Mouse (Mus musculus): ENCODE results near the gene Mfng. TPM values are rescaled to one million over a fixed set of nuclear protein-coding genes. Genes with fewer than 3 reads are reported as not detected.

Gene Mfng
- 34.1 and 34.9 TPM in 2 replicates for polyA plus RNA-seq (2014; fragmentation: Nextera tagmentation; extraction: Ambion mirVana)

GRCm38 (mm10) chr15:78773290-78773729 is at the start of gene Mfng:
Gene Mfng, minus strand, starts transcription at chr15:78773475.
- DNase-seq (ENCODE audit: low spot score), result peak; percentile 93
- Histone ChIP-seq H3K36me3 (ENCODE audit: control insufficient read depth, insufficient read depth, low read length) (no peaks in the 10 kb centered on the region), H3K4me2 (ENCODE audit: low read depth) (peak within 1 kb of the TSS; percentile 33), H3K27ac (ENCODE audit: low read depth, low read length) (peak within 1 kb of the TSS; percentile 65), H3K9me3 (ENCODE audit: control insufficient read depth, low read length) (no peaks in the 10 kb centered on the region), H3K4me1 (ENCODE audit: control insufficient read depth, insufficient read depth, low read length) (peaks cover 29% of the 10 kb centered on the region), H3K9ac (ENCODE audit: low read length) (peak within 1 kb of the TSS; percentile 56), H3K27me3 (ENCODE audit: control insufficient read depth, insufficient read depth, low read length) (no peaks in the 10 kb centered on the region), H3K4me3 (ENCODE audit: low read depth, low read length) (peak within 1 kb of the TSS; percentile 25)
- peak; percentile 69 for ATAC-seq (ENCODE audit: insufficient read depth, low FRiP score, low TSS enrichment)
- 2% methylated on average over 11 of the region's 11 CpGs for WGBS

GRCm38 (mm10) chr15:78816074-78816391 is 42.8 kb upstream of the Mfng start:
- no peaks in the 10 kb centered on the region for H3K36me3 ChIP-seq (ENCODE audit: control insufficient read depth, insufficient read depth, low read length)
- H3K27ac ChIP-seq (ENCODE audit: low read depth, low read length), result no peak overlapping the region
- no peak for ATAC-seq (ENCODE audit: insufficient read depth, low FRiP score, low TSS enrichment)
- H3K9ac ChIP-seq (ENCODE audit: low read length), result no peak overlapping the region
- no peaks in the 10 kb centered on the region for H3K27me3 ChIP-seq (ENCODE audit: control insufficient read depth, insufficient read depth, low read length)
- H3K4me2 ChIP-seq (ENCODE audit: low read depth), result no peak overlapping the region
- no peak for DNase-seq (ENCODE audit: low spot score)
- no peaks in the 10 kb centered on the region for H3K9me3 ChIP-seq (ENCODE audit: control insufficient read depth, low read length)
- H3K4me1 ChIP-seq (ENCODE audit: control insufficient read depth, insufficient read depth, low read length), result no peaks in the 10 kb centered on the region
- no peak overlapping the region for H3K4me3 ChIP-seq (ENCODE audit: low read depth, low read length)
- 52% methylated on average over 6 of the region's 6 CpGs for WGBS

- H3K4me1 ChIP-seq (ENCODE audit: control insufficient read depth, insufficient read depth, low read length), result no peaks in the 10 kb centered on the region
- ATAC-seq (ENCODE audit: insufficient read depth, low FRiP score, low TSS enrichment), result no peak
Observed at GRCm38 (mm10) chr15:78815314-78816073, 42.2 kb upstream of the Mfng start.

GRCm38 (mm10) chr15:78813603-78814002 is 40.3 kb upstream of the Mfng start:
- no peak for ATAC-seq (ENCODE audit: insufficient read depth, low FRiP score, low TSS enrichment)
- 86% methylated on average over 4 of the region's 4 CpGs for WGBS
- no peak for DNase-seq (ENCODE audit: low spot score)
- Histone ChIP-seq H3K4me2 (ENCODE audit: low read depth) (no peak overlapping the region), H3K27me3 (ENCODE audit: control insufficient read depth, insufficient read depth, low read length) (no peaks in the 10 kb centered on the region), H3K9me3 (ENCODE audit: control insufficient read depth, low read length) (no peaks in the 10 kb centered on the region), H3K4me1 (ENCODE audit: control insufficient read depth, insufficient read depth, low read length) (no peaks in the 10 kb centered on the region), H3K9ac (ENCODE audit: low read length) (no peak overlapping the region), H3K36me3 (ENCODE audit: control insufficient read depth, insufficient read depth, low read length) (no peaks in the 10 kb centered on the region), H3K4me3 (ENCODE audit: low read depth, low read length) (no peak overlapping the region), H3K27ac (ENCODE audit: low read depth, low read length) (no peak overlapping the region)

More at GRCm38 (mm10) chr15:78815314-78816073, 42.2 kb upstream of the Mfng start:
- H3K36me3 ChIP-seq (ENCODE audit: control insufficient read depth, insufficient read depth, low read length), result no peaks in the 10 kb centered on the region
- 56% methylated on average over 11 of the region's 11 CpGs for WGBS
- H3K9me3 ChIP-seq (ENCODE audit: control insufficient read depth, low read length), result no peaks in the 10 kb centered on the region
- no peak overlapping the region for H3K27ac ChIP-seq (ENCODE audit: low read depth, low read length)
- no peak for DNase-seq (ENCODE audit: low spot score)
- H3K4me3 ChIP-seq (ENCODE audit: low read depth, low read length), result no peak overlapping the region
- H3K4me2 ChIP-seq (ENCODE audit: low read depth), result no peak overlapping the region
- no peak overlapping the region for H3K9ac ChIP-seq (ENCODE audit: low read length)
- no peaks in the 10 kb centered on the region for H3K27me3 ChIP-seq (ENCODE audit: control insufficient read depth, insufficient read depth, low read length)

GRCm38 (mm10) chr15:78810146-78810545 is 36.9 kb upstream of the Mfng start:
- Histone ChIP-seq H3K9ac (ENCODE audit: low read length) (no peak overlapping the region), H3K4me3 (ENCODE audit: low read depth, low read length) (no peak overlapping the region), H3K36me3 (ENCODE audit: control insufficient read depth, insufficient read depth, low read length) (no peaks in the 10 kb centered on the region), H3K27me3 (ENCODE audit: control insufficient read depth, insufficient read depth, low read length) (no peaks in the 10 kb centered on the region), H3K27ac (ENCODE audit: low read depth, low read length) (no peak overlapping the region), H3K4me1 (ENCODE audit: control insufficient read depth, insufficient read depth, low read length) (no peaks in the 10 kb centered on the region), H3K4me2 (ENCODE audit: low read depth) (no peak overlapping the region), H3K9me3 (ENCODE audit: control insufficient read depth, low read length) (no peaks in the 10 kb centered on the region)
- WGBS, result 90% methylated on average over 9 of the region's 9 CpGs
- DNase-seq (ENCODE audit: low spot score), result peak; percentile 5
- no peak for ATAC-seq (ENCODE audit: insufficient read depth, low FRiP score, low TSS enrichment)

GRCm38 (mm10) chr15:78809739-78810138 is 36.5 kb upstream of the Mfng start:
- ATAC-seq (ENCODE audit: insufficient read depth, low FRiP score, low TSS enrichment) (no peak), DNase-seq (ENCODE audit: low spot score) (peak; percentile 2)
- Histone ChIP-seq H3K27ac (ENCODE audit: low read depth, low read length) (no peak overlapping the region), H3K36me3 (ENCODE audit: control insufficient read depth, insufficient read depth, low read length) (no peaks in the 10 kb centered on the region), H3K27me3 (ENCODE audit: control insufficient read depth, insufficient read depth, low read length) (no peaks in the 10 kb centered on the region), H3K4me1 (ENCODE audit: control insufficient read depth, insufficient read depth, low read length) (no peaks in the 10 kb centered on the region), H3K9me3 (ENCODE audit: control insufficient read depth, low read length) (no peaks in the 10 kb centered on the region), H3K4me3 (ENCODE audit: low read depth, low read length) (no peak overlapping the region), H3K4me2 (ENCODE audit: low read depth) (no peak overlapping the region), H3K9ac (ENCODE audit: low read length) (no peak overlapping the region)
- WGBS, result 66% methylated on average over 9 of the region's 9 CpGs

GRCm38 (mm10) chr15:78808980-78809379 is 35.7 kb upstream of the Mfng start:
- DNase-seq (ENCODE audit: low spot score) (no peak), ATAC-seq (ENCODE audit: insufficient read depth, low FRiP score, low TSS enrichment) (no peak)
- peaks cover 2% of the 10 kb centered on the region; the same call in 1 of the 2 replicates for H3K27me3 ChIP-seq (ENCODE audit: control insufficient read depth, insufficient read depth, low read length)
- no peaks in the 10 kb centered on the region for H3K36me3 ChIP-seq (ENCODE audit: control insufficient read depth, insufficient read depth, low read length)
- no peaks in the 10 kb centered on the region for H3K4me1 ChIP-seq (ENCODE audit: control insufficient read depth, insufficient read depth, low read length)
- no peaks in the 10 kb centered on the region for H3K9me3 ChIP-seq (ENCODE audit: control insufficient read depth, low read length)
- no peak overlapping the region for H3K4me2 ChIP-seq (ENCODE audit: low read depth)
- no peak overlapping the region for H3K4me3 ChIP-seq (ENCODE audit: low read depth, low read length)
- H3K27ac ChIP-seq (ENCODE audit: low read depth, low read length), result no peak overlapping the region
- 76% methylated on average over 2 of the region's 2 CpGs for WGBS
- H3K9ac ChIP-seq (ENCODE audit: low read length), result no peak overlapping the region

GRCm38 (mm10) chr15:78807141-78807540 is 33.9 kb upstream of the Mfng start:
- Histone ChIP-seq H3K4me1 (ENCODE audit: control insufficient read depth, insufficient read depth, low read length) (peaks cover 8% of the 10 kb centered on the region; the same call in 1 of the 2 replicates), H3K4me3 (ENCODE audit: low read depth, low read length) (no peak overlapping the region), H3K27ac (ENCODE audit: low read depth, low read length) (no peak overlapping the region), H3K36me3 (ENCODE audit: control insufficient read depth, insufficient read depth, low read length) (no peaks in the 10 kb centered on the region), H3K27me3 (ENCODE audit: control insufficient read depth, insufficient read depth, low read length) (peaks cover 20% of the 10 kb centered on the region), H3K9ac (ENCODE audit: low read length) (no peak overlapping the region), H3K4me2 (ENCODE audit: low read depth) (no peak overlapping the region), H3K9me3 (ENCODE audit: control insufficient read depth, low read length) (no peaks in the 10 kb centered on the region)
- no peak for DNase-seq (ENCODE audit: low spot score)
- ATAC-seq (ENCODE audit: insufficient read depth, low FRiP score, low TSS enrichment), result no peak
- WGBS, result 82% methylated on average over 3 of the region's 3 CpGs

GRCm38 (mm10) chr15:78806614-78807013 is 33.3 kb upstream of the Mfng start:
- Histone ChIP-seq H3K4me2 (ENCODE audit: low read depth) (no peak overlapping the region), H3K9me3 (ENCODE audit: control insufficient read depth, low read length) (no peaks in the 10 kb centered on the region), H3K36me3 (ENCODE audit: control insufficient read depth, insufficient read depth, low read length) (no peaks in the 10 kb centered on the region), H3K4me1 (ENCODE audit: control insufficient read depth, insufficient read depth, low read length) (peaks cover 8% of the 10 kb centered on the region; the same call in 1 of the 2 replicates), H3K4me3 (ENCODE audit: low read depth, low read length) (no peak overlapping the region), H3K9ac (ENCODE audit: low read length) (no peak overlapping the region), H3K27me3 (ENCODE audit: control insufficient read depth, insufficient read depth, low read length) (peaks cover 25% of the 10 kb centered on the region), H3K27ac (ENCODE audit: low read depth, low read length) (no peak overlapping the region)
- DNase-seq (ENCODE audit: low spot score), result no peak
- ATAC-seq (ENCODE audit: insufficient read depth, low FRiP score, low TSS enrichment), result no peak
- 33% methylated on average over 2 of the region's 2 CpGs for WGBS
